Mouse (Mus musculus): Measurements from ENCODE around the gene Frrs1l. TPM values are rescaled to one million over a fixed set of nuclear protein-coding genes. Genes with fewer than 3 reads are reported as not detected.

Gene Frrs1l
- total and polyA plus RNA-seq, 3 experiments: not detected

DNA sequence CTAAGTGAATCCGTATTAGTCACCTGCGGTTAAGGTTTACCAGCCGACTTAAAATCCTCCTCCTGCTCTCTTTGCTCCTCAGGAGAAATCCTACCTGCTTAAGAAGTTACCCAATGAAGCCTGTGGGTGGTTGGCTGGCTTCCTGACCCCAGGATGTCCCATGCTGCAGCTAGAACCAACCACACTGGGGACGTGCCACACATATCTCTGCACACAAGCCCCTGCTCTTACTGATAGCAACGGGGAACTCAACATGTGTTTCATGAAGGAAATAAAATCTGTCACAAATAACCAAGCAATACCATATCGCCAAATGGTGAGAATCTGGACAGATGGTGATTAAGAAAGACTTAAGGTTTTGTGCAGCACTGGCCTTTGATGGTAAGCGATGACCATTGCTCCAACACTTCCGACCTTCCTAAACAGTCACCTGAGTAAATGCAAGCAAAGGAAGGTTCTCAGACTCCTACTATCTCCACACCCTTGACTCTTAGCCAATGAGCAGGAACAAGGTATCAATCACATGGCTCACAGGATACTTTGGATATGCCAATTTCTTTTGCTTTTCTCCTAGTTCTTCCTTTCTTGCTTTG, 21.4 kb upstream of the Frrs1l start:
- TF ChIP-seq CTCF (conservative IDR thresholded peaks at IDR 0.05 in 1 of 2, IDR thresholded peaks at IDR 0.05 in 1 of 2; ENCODE audit: low read depth in 2 of 2, low read length in 2 of 2): no peak
- no peak for TF ChIP-seq ETS1 (conservative IDR thresholded peaks at IDR 0.05; ENCODE audit: low read depth, low read length)
- no peak for TF ChIP-seq SIN3A (IDR thresholded peaks at IDR 0.05; ENCODE audit: low read length)
- no peak for TF ChIP-seq ZMIZ1 (IDR thresholded peaks at IDR 0.05; ENCODE audit: low read depth, low read length)
- no peak for TF ChIP-seq ELF1 (IDR thresholded peaks at IDR 0.05; ENCODE audit: low read depth, low read length)
- TF ChIP-seq MAX (IDR thresholded peaks at IDR 0.05; ENCODE audit: low read length): no peak
- no peak for TF ChIP-seq IRF4 (IDR thresholded peaks at IDR 0.05; ENCODE audit: low read depth, low read length)
- TF ChIP-seq ZKSCAN1 (IDR thresholded peaks at IDR 0.05; ENCODE audit: borderline replicate concordance, low read depth, low read length): no peak
- TF ChIP-seq POLR2AphosphoS2 (IDR thresholded peaks at IDR 0.05; ENCODE audit: low read depth, low read length): no peak
- Histone ChIP-seq H3K4me1 (ENCODE audit: control insufficient read depth in 1 of 2, insufficient read depth in 2 of 2) (no peaks in the 10 kb centered on the region), H3K4me3 (replicated peaks in 1 of 3; ENCODE audit: low read depth in 2 of 3, low read length in 2 of 3, poor library complexity in 1 of 3) (no peak overlapping the region), H3K36me3 (replicated peaks in 1 of 2; ENCODE audit: control insufficient read depth in 1 of 2, insufficient read depth in 1 of 2, low read length in 1 of 2) (no peaks in the 10 kb centered on the region), H3K27ac (ENCODE audit: insufficient read depth, low read depth) (no peak overlapping the region), H3K9ac (ENCODE audit: insufficient read depth, low read depth) (no peak overlapping the region), H3K27me3 (replicated peaks) (peaks cover 34% of the 10 kb centered on the region), H3K9me3 (replicated peaks; ENCODE audit: low read length) (no peaks in the 10 kb centered on the region), H3K79me2 (replicated peaks; ENCODE audit: control insufficient read depth, extremely low read depth, insufficient read depth, poor library complexity, severe bottlenecking) (no peaks in the 10 kb centered on the region), H3K4me2 (ENCODE audit: insufficient read depth, low read depth, poor library complexity, severe bottlenecking) (no peak overlapping the region)
- dilution Hi-C loops (cut with MboI; ENCODE audit: extremely low pct_ligation_motif_present, extremely low pct_unique_long_range_greater_than_20kb, low sequenced_read_pairs): no loop called here
- DNase-seq (ENCODE audit: extremely low read depth): no peak
- in situ Hi-C loops (cut with MboI; ENCODE audit: low pct_ligation_motif_present, low pct_unique_long_range_greater_than_20kb, low sequenced_read_pairs): no loop called here

GRCm38 (mm10) chr4:57010919-57011318, 20.7 kb upstream of the Frrs1l start:
- in situ Hi-C loops (cut with MboI; ENCODE audit: low pct_ligation_motif_present, low pct_unique_long_range_greater_than_20kb, low sequenced_read_pairs): no loop called here
- Histone ChIP-seq H3K4me2 (ENCODE audit: insufficient read depth, low read depth, poor library complexity, severe bottlenecking) (no peak overlapping the region), H3K4me1 (ENCODE audit: control insufficient read depth in 1 of 2, insufficient read depth in 2 of 2) (no peaks in the 10 kb centered on the region), H3K79me2 (replicated peaks; ENCODE audit: control insufficient read depth, extremely low read depth, insufficient read depth, poor library complexity, severe bottlenecking) (no peaks in the 10 kb centered on the region), H3K4me3 (replicated peaks in 1 of 3; ENCODE audit: low read depth in 2 of 3, low read length in 2 of 3, poor library complexity in 1 of 3) (no peak overlapping the region), H3K27ac (ENCODE audit: insufficient read depth, low read depth) (no peak overlapping the region), H3K27me3 (replicated peaks) (peaks cover 31% of the 10 kb centered on the region), H3K36me3 (replicated peaks in 1 of 2; ENCODE audit: control insufficient read depth in 1 of 2, insufficient read depth in 1 of 2, low read length in 1 of 2) (no peaks in the 10 kb centered on the region), H3K9ac (ENCODE audit: insufficient read depth, low read depth) (no peak overlapping the region), H3K9me3 (replicated peaks; ENCODE audit: low read length) (no peaks in the 10 kb centered on the region)
- DNase-seq (ENCODE audit: extremely low read depth): no peak
- TF ChIP-seq POLR2A (IDR thresholded peaks at IDR 0.05; ENCODE audit: low read depth, low read length) (no peak), MYC (IDR thresholded peaks at IDR 0.05; ENCODE audit: low read depth, low read length) (no peak), HCFC1 (IDR thresholded peaks at IDR 0.05; ENCODE audit: low read depth, low read length) (no peak), GABPA (IDR thresholded peaks at IDR 0.05; ENCODE audit: insufficient replicate concordance, low read depth, low read length) (no peak), CTCF (conservative IDR thresholded peaks at IDR 0.05 in 1 of 2, IDR thresholded peaks at IDR 0.05 in 1 of 2; ENCODE audit: low read depth in 2 of 2, low read length in 2 of 2) (no peak), TCF12 (IDR thresholded peaks at IDR 0.05; ENCODE audit: low read depth, low read length) (no peak), MAFK (IDR thresholded peaks at IDR 0.05; ENCODE audit: insufficient replicate concordance, low read length) (no peak), POLR2AphosphoS2 (IDR thresholded peaks at IDR 0.05; ENCODE audit: low read depth, low read length) (no peak), MEF2A (IDR thresholded peaks at IDR 0.05; ENCODE audit: borderline replicate concordance, low read depth, low read length) (no peak), MAZ (IDR thresholded peaks at IDR 0.05; ENCODE audit: low read depth, low read length) (no peak), ZC3H11A (IDR thresholded peaks at IDR 0.05; ENCODE audit: low read depth, low read length) (no peak), JUN (IDR thresholded peaks at IDR 0.05; ENCODE audit: insufficient read depth, low read depth, low read length) (no peak), ZMIZ1 (IDR thresholded peaks at IDR 0.05; ENCODE audit: low read depth, low read length) (no peak)
- dilution Hi-C loops (cut with MboI; ENCODE audit: extremely low pct_ligation_motif_present, extremely low pct_unique_long_range_greater_than_20kb, low sequenced_read_pairs): no loop called here
